Mouse (Mus musculus): Measurements from ENCODE around the gene Bcr. TPM values are rescaled to one million over a fixed set of nuclear protein-coding genes. Genes with fewer than 3 reads are reported as not detected.

The Bcr gene
- total and polyA plus RNA-seq, 3 experiments, result 0.71 TPM; not detected in 2

DNA sequence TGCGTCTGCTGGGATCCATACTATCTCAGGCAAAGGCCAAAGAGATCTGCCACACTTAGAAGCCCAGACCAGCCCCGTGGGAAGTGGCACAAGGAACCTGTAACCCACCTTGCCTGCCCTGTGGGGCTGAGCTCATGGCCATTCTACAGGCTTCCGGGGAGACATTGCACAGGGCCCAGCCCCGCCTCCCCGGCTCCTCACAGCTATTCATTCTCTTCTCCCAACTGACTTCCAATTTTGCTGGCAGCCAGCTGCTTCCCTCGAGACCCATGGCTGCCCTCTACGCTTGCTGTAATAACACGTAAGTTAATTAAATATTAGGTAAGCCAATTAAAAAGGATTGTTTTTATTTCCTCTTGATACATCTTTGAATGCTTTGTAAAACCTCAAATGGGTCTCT lies 33.9 kb upstream of the Bcr start:
- TF ChIP-seq POLR2AphosphoS5 (IDR thresholded peaks at IDR 0.05; ENCODE audit: insufficient replicate concordance, low read depth, low read length), result no peak
- TF ChIP-seq GATA2 (IDR thresholded peaks at IDR 0.05; ENCODE audit: borderline replicate concordance, low read depth, low read length), result no peak
- no peak for TF ChIP-seq TAL1 (conservative IDR thresholded peaks at IDR 0.05; ENCODE audit: low read depth, low read length)
- TF ChIP-seq GATA1 (IDR thresholded peaks at IDR 0.05; ENCODE audit: borderline replicate concordance, low read length), result no peak
- TF ChIP-seq CTCF (IDR thresholded peaks at IDR 0.05; ENCODE audit: low read depth, low read length), result no peak
- ATAC-seq (ENCODE audit: extremely low read depth, insufficient number of reproducible peaks, low FRiP score, poor library complexity, severe bottlenecking) (no peak), DNase-seq (ENCODE audit: low spot score) (no peak)
- Histone ChIP-seq H3K4me3 (ENCODE audit: low read depth, low read length) (no peak overlapping the region), H3K9me3 (replicated peaks) (peaks cover 65% of the 10 kb centered on the region), H3K27me3 (ENCODE audit: insufficient read depth, low read length) (no peaks in the 10 kb centered on the region), H3K36me3 (replicated peaks) (no peaks in the 10 kb centered on the region), H3K4me1 (ENCODE audit: insufficient read depth, low read depth, low read length) (no peaks in the 10 kb centered on the region)

DNA sequence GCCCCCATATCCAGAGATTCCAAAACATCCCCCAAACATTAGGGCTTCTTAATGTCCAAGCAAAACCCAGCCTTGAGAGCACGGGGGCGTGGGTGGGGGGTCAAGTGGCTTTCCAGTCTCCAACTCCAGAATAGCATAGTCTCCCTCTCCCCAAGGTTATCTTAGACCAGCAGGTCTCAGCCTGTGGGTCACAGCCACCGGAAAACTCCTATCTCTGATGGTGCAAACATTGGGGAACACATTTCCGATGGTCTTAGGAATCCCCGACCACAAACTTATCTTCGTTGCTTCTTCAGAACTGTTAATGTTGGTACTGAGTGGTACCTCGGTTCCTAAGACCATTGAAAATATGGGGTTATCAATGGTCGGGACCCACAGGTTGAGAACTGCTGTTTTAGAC lies 31.6 kb upstream of the Bcr start:
- H3K9me3 ChIP-seq (replicated peaks), result peaks cover 65% of the 10 kb centered on the region
- no peak for ATAC-seq (ENCODE audit: extremely low read depth, insufficient number of reproducible peaks, low FRiP score, poor library complexity, severe bottlenecking)
- no peak for DNase-seq (ENCODE audit: low spot score)
- no peak overlapping the region for H3K4me3 ChIP-seq (ENCODE audit: low read depth, low read length)
- H3K27me3 ChIP-seq (ENCODE audit: insufficient read depth, low read length), result no peaks in the 10 kb centered on the region
- H3K36me3 ChIP-seq (replicated peaks), result no peaks in the 10 kb centered on the region
- H3K4me1 ChIP-seq (ENCODE audit: insufficient read depth, low read depth, low read length), result no peaks in the 10 kb centered on the region
- TF ChIP-seq TAL1 (conservative IDR thresholded peaks at IDR 0.05; ENCODE audit: low read depth, low read length) (no peak), GATA2 (IDR thresholded peaks at IDR 0.05; ENCODE audit: borderline replicate concordance, low read depth, low read length) (no peak), POLR2AphosphoS5 (IDR thresholded peaks at IDR 0.05; ENCODE audit: insufficient replicate concordance, low read depth, low read length) (no peak), GATA1 (IDR thresholded peaks at IDR 0.05; ENCODE audit: borderline replicate concordance, low read length) (no peak), CTCF (IDR thresholded peaks at IDR 0.05; ENCODE audit: low read depth, low read length) (no peak)

- Histone ChIP-seq H3K4me3 (ENCODE audit: low read depth, low read length) (no peak overlapping the region), H3K4me1 (ENCODE audit: insufficient read depth, low read depth, low read length) (no peaks in the 10 kb centered on the region), H3K9me3 (replicated peaks) (peaks cover 68% of the 10 kb centered on the region), H3K27me3 (ENCODE audit: insufficient read depth, low read length) (no peaks in the 10 kb centered on the region), H3K36me3 (replicated peaks) (no peaks in the 10 kb centered on the region)
- ATAC-seq (ENCODE audit: extremely low read depth, insufficient number of reproducible peaks, low FRiP score, poor library complexity, severe bottlenecking) (no peak), DNase-seq (ENCODE audit: low spot score) (no peak)
- TF ChIP-seq TAL1 (conservative IDR thresholded peaks at IDR 0.05; ENCODE audit: low read depth, low read length) (no peak), GATA2 (IDR thresholded peaks at IDR 0.05; ENCODE audit: borderline replicate concordance, low read depth, low read length) (no peak), POLR2AphosphoS5 (IDR thresholded peaks at IDR 0.05; ENCODE audit: insufficient replicate concordance, low read depth, low read length) (no peak), CTCF (IDR thresholded peaks at IDR 0.05; ENCODE audit: low read depth, low read length) (no peak), GATA1 (IDR thresholded peaks at IDR 0.05; ENCODE audit: borderline replicate concordance, low read length) (no peak)
These were observed 30.7 kb upstream of the Bcr start for GRCm38 (mm10) chr10:75029677-75030076.

DNA sequence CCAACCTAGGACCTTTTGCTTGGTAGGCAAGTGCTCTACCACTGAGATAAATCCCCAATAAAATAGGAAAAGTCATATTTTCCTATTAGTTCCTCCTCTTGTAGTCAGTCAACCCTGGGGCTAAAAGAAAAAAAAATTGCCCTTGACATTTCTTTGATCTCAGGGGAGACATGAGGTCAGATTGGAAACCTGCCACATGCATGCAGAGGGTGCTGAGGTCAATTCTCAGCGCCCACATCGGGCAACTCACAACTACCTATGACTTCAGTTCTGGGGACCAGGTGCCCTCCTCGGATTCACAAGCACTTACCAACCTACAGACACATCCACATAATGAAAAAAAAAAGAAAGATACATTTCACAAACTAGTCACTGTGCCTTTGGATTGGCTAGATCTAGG lies 30.2 kb upstream of the Bcr start:
- Histone ChIP-seq H3K36me3 (replicated peaks) (no peaks in the 10 kb centered on the region), H3K27me3 (ENCODE audit: insufficient read depth, low read length) (no peaks in the 10 kb centered on the region), H3K4me3 (ENCODE audit: low read depth, low read length) (no peak overlapping the region), H3K9me3 (replicated peaks) (peaks cover 67% of the 10 kb centered on the region), H3K4me1 (ENCODE audit: insufficient read depth, low read depth, low read length) (no peaks in the 10 kb centered on the region)
- no peak for DNase-seq (ENCODE audit: low spot score)
- TF ChIP-seq POLR2AphosphoS5 (IDR thresholded peaks at IDR 0.05; ENCODE audit: insufficient replicate concordance, low read depth, low read length) (no peak), GATA2 (IDR thresholded peaks at IDR 0.05; ENCODE audit: borderline replicate concordance, low read depth, low read length) (no peak), GATA1 (IDR thresholded peaks at IDR 0.05; ENCODE audit: borderline replicate concordance, low read length) (no peak), TAL1 (conservative IDR thresholded peaks at IDR 0.05; ENCODE audit: low read depth, low read length) (no peak), CTCF (IDR thresholded peaks at IDR 0.05; ENCODE audit: low read depth, low read length) (no peak)
- ATAC-seq (ENCODE audit: extremely low read depth, insufficient number of reproducible peaks, low FRiP score, poor library complexity, severe bottlenecking), result no peak

GRCm38 (mm10) chr10:75031345-75032114 lies 28.9 kb upstream of the Bcr start:
- no peaks in the 10 kb centered on the region for H3K36me3 ChIP-seq (replicated peaks)
- no peak for ATAC-seq (ENCODE audit: extremely low read depth, insufficient number of reproducible peaks, low FRiP score, poor library complexity, severe bottlenecking)
- H3K4me1 ChIP-seq (ENCODE audit: insufficient read depth, low read depth, low read length), result no peaks in the 10 kb centered on the region
- H3K27me3 ChIP-seq (ENCODE audit: insufficient read depth, low read length), result no peaks in the 10 kb centered on the region
- no peak overlapping the region for H3K4me3 ChIP-seq (ENCODE audit: low read depth, low read length)
- TF ChIP-seq GATA2 (IDR thresholded peaks at IDR 0.05; ENCODE audit: borderline replicate concordance, low read depth, low read length), result no peak
- no peak for TF ChIP-seq CTCF (IDR thresholded peaks at IDR 0.05; ENCODE audit: low read depth, low read length)
- no peak for TF ChIP-seq GATA1 (IDR thresholded peaks at IDR 0.05; ENCODE audit: borderline replicate concordance, low read length)
- no peak for TF ChIP-seq POLR2AphosphoS5 (IDR thresholded peaks at IDR 0.05; ENCODE audit: insufficient replicate concordance, low read depth, low read length)
- TF ChIP-seq TAL1 (conservative IDR thresholded peaks at IDR 0.05; ENCODE audit: low read depth, low read length), result no peak
- peaks cover 65% of the 10 kb centered on the region for H3K9me3 ChIP-seq (replicated peaks)
- no peak for DNase-seq (ENCODE audit: low spot score)

GRCm38 (mm10) chr10:75032395-75032794 lies 28.0 kb upstream of the Bcr start, which contains the start of gene Rsph14:
TSS of gene Rsph14 (minus strand) at chr10:75032586.
- no peaks in the 10 kb centered on the region for H3K4me1 ChIP-seq (ENCODE audit: insufficient read depth, low read depth, low read length)
- no peaks in the 10 kb centered on the region; the same call in 1 of the 2 replicates for H3K27me3 ChIP-seq (ENCODE audit: insufficient read depth, low read length)
- no peaks in the 10 kb centered on the region for H3K36me3 ChIP-seq (replicated peaks)
- TF ChIP-seq GATA1 (IDR thresholded peaks at IDR 0.05; ENCODE audit: borderline replicate concordance, low read length), result no peak
- no peak for TF ChIP-seq CTCF (IDR thresholded peaks at IDR 0.05; ENCODE audit: low read depth, low read length)
- TF ChIP-seq TAL1 (conservative IDR thresholded peaks at IDR 0.05; ENCODE audit: low read depth, low read length), result no peak
- TF ChIP-seq POLR2AphosphoS5 (IDR thresholded peaks at IDR 0.05; ENCODE audit: insufficient replicate concordance, low read depth, low read length), result no peak
- no peak for TF ChIP-seq GATA2 (IDR thresholded peaks at IDR 0.05; ENCODE audit: borderline replicate concordance, low read depth, low read length)
- H3K4me3 ChIP-seq (ENCODE audit: low read depth, low read length), result no peak within 1 kb of the TSS
- peaks cover 67% of the 10 kb centered on the region for H3K9me3 ChIP-seq (replicated peaks)
- DNase-seq (ENCODE audit: low spot score) (no peak), ATAC-seq (ENCODE audit: extremely low read depth, insufficient number of reproducible peaks, low FRiP score, poor library complexity, severe bottlenecking) (no peak)

Data from G1E (cell line).